Mouse (Mus musculus) hindbrain, embryonic 13.5 days (tissue): ENCODE measurements at regions not wholly inside any gene's neighbourhood (a gene's known extent, or its start where the extent isn't known, plus 50 kb on each side); places are given as distances from the start of the nearest gene placed in this dataset. TPM values are rescaled to one million over a fixed set of nuclear protein-coding genes. Genes with fewer than 3 reads are reported as not detected.

Experiments
- ATAC-seq: fragments of 200-750 bp; cut with Nextera tagmentation; 2 replicates; pipeline ENCODE4 v1.8.0; 2017; ENCODE audit warnings: moderate TSS enrichment; ENCODE audit not compliant: low FRiP score
- H3K27ac ChIP-seq: fragments of 300-500 bp; sonication (generic); 2 replicates; pipeline ENCODE4 v1.5.1; 2015; ENCODE audit warnings: inconsistent platforms, mild to moderate bottlenecking, moderate library complexity
- H3K27me3 ChIP-seq: fragments of 300-500 bp; sonication (generic); 2 replicates; pipeline ENCODE4 v1.6.1; 2015; ENCODE audit warnings: mild to moderate bottlenecking, inconsistent platforms
- H3K36me3 ChIP-seq: fragments of 300-500 bp; sonication (generic); 2 replicates; pipeline ENCODE4 v1.6.1; 2015; ENCODE audit warnings: mild to moderate bottlenecking, inconsistent platforms
- H3K4me1 ChIP-seq: fragments of 300-500 bp; sonication (generic); replicated peaks from 2 replicates; pipeline ENCODE4 v1.6.1; 2015; ENCODE audit warnings: inconsistent platforms
- H3K4me2 ChIP-seq: fragments of 300-500 bp; sonication (generic); 2 replicates; pipeline ENCODE4 v1.6.1; 2015; ENCODE audit warnings: inconsistent platforms, mild to moderate bottlenecking, moderate library complexity
- H3K4me3 ChIP-seq: fragments of 300-500 bp; sonication (generic); 2 replicates; pipeline ENCODE4 v1.5.1; 2015; ENCODE audit warnings: mild to moderate bottlenecking, inconsistent platforms
- H3K9ac ChIP-seq: fragments of 300-500 bp; sonication (generic); 2 replicates; pipeline ENCODE4 v1.6.1; 2015; ENCODE audit warnings: mild to moderate bottlenecking, inconsistent platforms
- H3K9me3 ChIP-seq: fragments of 300-500 bp; sonication (generic); 2 replicates; pipeline ENCODE4 v1.6.1; 2016; ENCODE audit warnings: inconsistent platforms
- WGBS: fragments of 180-500 bp; shearing (Covaris S2); methylation state at CpG from one replicate; pipeline ENCODE4 v1.1.7; 2015; 5-methylcytosine and 5-hydroxymethylcytosine counted together
- microRNA-seq: library from miRNA; unstranded; fragments of <30 nt; microRNA quantifications from one replicate; pipeline ENCODE4, GENCODE M21; 2016

- Histone ChIP-seq H3K36me3 (no peaks in the 10 kb centered on the region), H3K4me3 (no peak overlapping the region), H3K9me3 (no peaks in the 10 kb centered on the region), H3K27me3 (no peaks in the 10 kb centered on the region), H3K9ac (no peak overlapping the region), H3K4me1 (no peaks in the 10 kb centered on the region), H3K27ac (no peak overlapping the region), H3K4me2 (no peak overlapping the region)
- 77% methylated on average over 3 of the region's 3 CpGs for WGBS
- ATAC-seq, result no peak
Measured at GRCm38 (mm10) chr14:100359881-100360280, 75.4 kb upstream of the Klf12 start.

GRCm38 (mm10) chr14:100357131-100357530 lies 72.7 kb upstream of the Klf12 start:
- Histone ChIP-seq H3K27me3 (no peaks in the 10 kb centered on the region), H3K9ac (no peak overlapping the region), H3K4me1 (no peaks in the 10 kb centered on the region; the same call in 1 of the 2 replicates), H3K4me3 (no peak overlapping the region), H3K9me3 (no peaks in the 10 kb centered on the region), H3K36me3 (no peaks in the 10 kb centered on the region), H3K4me2 (no peak overlapping the region), H3K27ac (no peak overlapping the region)
- ATAC-seq, result no peak
- WGBS, result 77% methylated on average over 4 of the region's 4 CpGs

DNA sequence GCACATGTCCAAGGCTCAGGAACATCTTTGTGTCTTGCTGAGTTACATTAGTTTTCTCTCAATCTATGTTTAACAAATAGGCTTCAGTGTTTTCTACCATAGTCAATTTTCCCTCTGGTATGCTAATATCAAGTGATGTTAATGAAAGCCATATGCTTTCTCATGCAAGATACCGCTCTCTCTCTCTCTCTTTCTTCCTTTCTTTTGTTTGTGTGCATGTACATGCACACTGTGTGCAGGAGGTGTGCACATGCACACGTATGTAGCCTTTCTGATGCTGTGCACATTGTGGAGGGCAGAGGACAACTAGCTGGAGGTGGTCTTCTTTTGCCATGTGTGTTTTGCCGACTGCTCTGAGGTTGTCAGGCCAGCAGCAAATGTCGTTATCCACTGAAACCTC lies 69.0 kb upstream of the Klf12 start:
- H3K4me1 ChIP-seq, result no peaks in the 10 kb centered on the region; the same call in 1 of the 2 replicates
- H3K9ac ChIP-seq, result no peak overlapping the region
- 82% methylated on average over 4 of the region's 4 CpGs for WGBS
- ATAC-seq, result no peak
- no peaks in the 10 kb centered on the region for H3K9me3 ChIP-seq
- H3K4me2 ChIP-seq, result no peak overlapping the region
- H3K27me3 ChIP-seq, result no peaks in the 10 kb centered on the region
- H3K36me3 ChIP-seq, result no peaks in the 10 kb centered on the region
- no peak overlapping the region for H3K27ac ChIP-seq
- H3K4me3 ChIP-seq, result no peak overlapping the region

- WGBS, result 37% methylated on average over 4 of the region's 4 CpGs
- no peak overlapping the region for H3K27ac ChIP-seq
- H3K4me1 ChIP-seq, result no peaks in the 10 kb centered on the region; the same call in 1 of the 2 replicates
- H3K27me3 ChIP-seq, result no peaks in the 10 kb centered on the region
- no peak for ATAC-seq
- no peak overlapping the region for H3K9ac ChIP-seq
- no peak overlapping the region for H3K4me3 ChIP-seq
- no peaks in the 10 kb centered on the region for H3K36me3 ChIP-seq
- no peak overlapping the region for H3K4me2 ChIP-seq
- no peaks in the 10 kb centered on the region for H3K9me3 ChIP-seq
Measured at GRCm38 (mm10) chr14:100352961-100353452, 68.5 kb upstream of the Klf12 start.

- no peak for ATAC-seq
- H3K27me3 ChIP-seq, result no peaks in the 10 kb centered on the region
- no peak overlapping the region for H3K4me2 ChIP-seq
- H3K36me3 ChIP-seq, result no peaks in the 10 kb centered on the region
- no peaks in the 10 kb centered on the region; the same call in 1 of the 2 replicates for H3K4me1 ChIP-seq
- no peaks in the 10 kb centered on the region for H3K9me3 ChIP-seq
- no peak overlapping the region for H3K27ac ChIP-seq
- no peak overlapping the region for H3K9ac ChIP-seq
- no peak overlapping the region for H3K4me3 ChIP-seq
- WGBS, result 94% methylated on average over 7 of the region's 7 CpGs
Measured at GRCm38 (mm10) chr14:100351004-100351403, 66.5 kb upstream of the Klf12 start.

- Histone ChIP-seq H3K4me2 (no peak overlapping the region), H3K4me3 (no peak overlapping the region), H3K9me3 (no peaks in the 10 kb centered on the region), H3K27ac (no peak overlapping the region), H3K27me3 (no peaks in the 10 kb centered on the region), H3K4me1 (no peaks in the 10 kb centered on the region; the same call in 1 of the 2 replicates), H3K9ac (no peak overlapping the region), H3K36me3 (no peaks in the 10 kb centered on the region)
- ATAC-seq, result no peak
- 91% methylated on average over 9 of the region's 9 CpGs for WGBS
Measured at GRCm38 (mm10) chr14:100350021-100350790, 65.7 kb upstream of the Klf12 start.

- Histone ChIP-seq H3K4me2 (no peak overlapping the region), H3K9ac (no peak overlapping the region), H3K4me3 (no peak overlapping the region), H3K36me3 (no peaks in the 10 kb centered on the region), H3K27me3 (no peaks in the 10 kb centered on the region), H3K9me3 (no peaks in the 10 kb centered on the region), H3K27ac (no peak overlapping the region), H3K4me1 (no peaks in the 10 kb centered on the region; the same call in 1 of the 2 replicates)
- WGBS, result 92% methylated on average over 4 of the region's 4 CpGs
- no peak for ATAC-seq
Measured at GRCm38 (mm10) chr14:100348336-100349164, 64.1 kb upstream of the Klf12 start.

GRCm38 (mm10) chr14:100336926-100337325 lies 52.4 kb upstream of the Klf12 start:
- H3K4me1 ChIP-seq, result no peaks in the 10 kb centered on the region
- no peak overlapping the region for H3K4me3 ChIP-seq
- H3K9me3 ChIP-seq, result no peaks in the 10 kb centered on the region
- H3K9ac ChIP-seq, result no peak overlapping the region
- WGBS, result 75% methylated on average over 4 of the region's 4 CpGs
- H3K27me3 ChIP-seq, result no peaks in the 10 kb centered on the region
- no peak overlapping the region for H3K4me2 ChIP-seq
- H3K36me3 ChIP-seq, result no peaks in the 10 kb centered on the region
- no peak for ATAC-seq
- H3K27ac ChIP-seq, result no peak overlapping the region

Small RNA genes lying in the stretch of these regions (microRNA-seq; reads per million reads assigned to microRNA genes)
- gene Gm22401, result not detected
